In genomic region chr6:124320371-124320770, GRCm38 (mm10) we compare ENCODE assay signal across 14 mouse cellular contexts. TPM values are rescaled to one million over a fixed set of nuclear protein-coding genes. Genes with fewer than 3 reads are reported as not detected.
A peak's percentile ranks its signal among the peaks of the same experiment; 100 is the strongest.
DNase-seq lines count a peak whose midpoint lies in the region; ATAC-seq and TF ChIP-seq lines count a peak whose summit lies in the region.
"Had no signal": no experiment of that assay in that cellular context is flagged by ENCODE, and none has a peak within 500 bp of the region (broad histone marks: within the 10 kb centered on the region; RNA-seq: fewer than 3 reads in every experiment).

No protein-coding gene starts in this region.

- no peak overlapping the region for H3K27ac ChIP-seq in midbrain, embryonic 11.5 days (ENCODE audit: low read depth, low read length)
- no peak overlapping the region for H3K27ac ChIP-seq in midbrain, embryonic 10.5 days (replicated peaks)
- H3K27ac ChIP-seq in left cerebral cortex, adult 2 months = no peak overlapping the region
- no peak overlapping the region for H3K27ac ChIP-seq in heart, adult 2 months
- H3K27ac ChIP-seq: forebrain, embryonic 12.5 days; liver, embryonic 13.5 days; neural tube, embryonic 13.5 days; stomach, embryonic 15.5 days had no signal

- no peak for TF ChIP-seq POLR2A in heart, adult 2 months (IDR thresholded peaks at IDR 0.05; ENCODE audit: insufficient read depth, low read depth, low read length)

- WGBS in midbrain, embryonic 11.5 days = 73% methylated on average over 6 of the region's 6 CpGs
- 71% methylated on average over 6 of the region's 6 CpGs for WGBS in midbrain, embryonic 10.5 days
- 56% methylated on average over 6 of the region's 6 CpGs for WGBS in heart, adult 2 months

- no peaks in the 10 kb centered on the region for H3K36me3 ChIP-seq in midbrain, embryonic 11.5 days (ENCODE audit: control insufficient read depth, insufficient read depth, low read length)
- H3K36me3 ChIP-seq in midbrain, embryonic 10.5 days = no peaks in the 10 kb centered on the region
- no peaks in the 10 kb centered on the region for H3K36me3 ChIP-seq in heart, adult 2 months (ENCODE audit: control insufficient read depth, insufficient read depth, low read length)
- H3K36me3 ChIP-seq: forebrain, embryonic 12.5 days; liver, embryonic 13.5 days; neural tube, embryonic 13.5 days; stomach, embryonic 15.5 days had no signal

- DNase-seq in cerebellum, postnatal 14 days = peak; percentile 8
- DNase-seq in midbrain, embryonic 11.5 days (ENCODE audit: low spot score, missing footprints) = no peak
- no peak for DNase-seq in midbrain, embryonic 10.5 days (ENCODE audit: low spot score)
- DNase-seq in testis, postnatal 10 days (ENCODE audit: low spot score) = peak; percentile 44
- DNase-seq in left cerebral cortex, adult 2 months (ENCODE audit: extremely low spot score in 1 of 2, low spot score in 2 of 2) = no peak
- DNase-seq in heart, adult 2 months = no peak
- DNase-seq: gastrocnemius, postnatal 10 days; liver, embryonic 13.5 days had no signal

- H3K4me1 ChIP-seq in midbrain, embryonic 11.5 days (ENCODE audit: control insufficient read depth, insufficient read depth, low read length) = no peaks in the 10 kb centered on the region
- H3K4me1 ChIP-seq in midbrain, embryonic 10.5 days = peaks cover 4% of the 10 kb centered on the region
- H3K4me1 ChIP-seq in heart, adult 2 months (ENCODE audit: control insufficient read depth, insufficient read depth, low read length) = no peaks in the 10 kb centered on the region; the same call in 1 of the 2 replicates
- H3K4me1 ChIP-seq: forebrain, embryonic 12.5 days; liver, embryonic 13.5 days; neural tube, embryonic 13.5 days; stomach, embryonic 15.5 days had no signal

- no peak overlapping the region for H3K4me2 ChIP-seq in midbrain, embryonic 11.5 days
- H3K4me2 ChIP-seq: forebrain, embryonic 12.5 days; liver, embryonic 13.5 days; neural tube, embryonic 13.5 days; stomach, embryonic 15.5 days had no signal

- no peaks in the 10 kb centered on the region for H3K27me3 ChIP-seq in midbrain, embryonic 11.5 days (ENCODE audit: control insufficient read depth, insufficient read depth, low read length)
- H3K27me3 ChIP-seq in midbrain, embryonic 10.5 days (ENCODE audit: low read depth, poor library complexity, severe bottlenecking) = no peaks in the 10 kb centered on the region
- H3K27me3 ChIP-seq in heart, adult 2 months (ENCODE audit: control insufficient read depth, insufficient read depth, low read length) = no peaks in the 10 kb centered on the region
- H3K27me3 ChIP-seq: forebrain, embryonic 12.5 days; liver, embryonic 13.5 days; neural tube, embryonic 13.5 days; stomach, embryonic 15.5 days had no signal

- H3K9ac ChIP-seq in midbrain, embryonic 11.5 days (ENCODE audit: low read length) = no peak overlapping the region
- no peak overlapping the region for H3K9ac ChIP-seq in heart, adult 2 months (ENCODE audit: low read depth, low read length)
- H3K9ac ChIP-seq: forebrain, embryonic 12.5 days; liver, embryonic 13.5 days; neural tube, embryonic 13.5 days; stomach, embryonic 15.5 days had no signal

- no peaks in the 10 kb centered on the region for H3K9me3 ChIP-seq in midbrain, embryonic 11.5 days (ENCODE audit: control insufficient read depth, low read length)
- H3K9me3 ChIP-seq in midbrain, embryonic 10.5 days (replicated peaks) = no peaks in the 10 kb centered on the region
- H3K9me3 ChIP-seq: forebrain, embryonic 12.5 days; liver, embryonic 13.5 days; neural tube, embryonic 13.5 days; stomach, embryonic 15.5 days had no signal

- intact Hi-C loops in left cerebral cortex, adult 2 months (cut with DNase I) = no loop called here
- intact Hi-C loops in heart, adult 2 months (cut with DNase I) = no loop called here

- TF ChIP-seq EP300 in heart, adult 2 months (IDR thresholded peaks at IDR 0.05; ENCODE audit: insufficient read depth, low read depth, low read length) = no peak

- no peaks in the 10 kb centered on the region for H3K79me2 ChIP-seq in heart, adult 2 months (replicated peaks; ENCODE audit: control insufficient read depth, insufficient read depth, low read length)

- no peak for TF ChIP-seq CTCF in left cerebral cortex, adult 2 months (IDR thresholded peaks at IDR 0.05)
- TF ChIP-seq CTCF in heart, adult 2 months (IDR thresholded peaks at IDR 0.05) = no peak

- ATAC-seq in cerebellum, adult (ENCODE audit: insufficient number of reproducible peaks, low FRiP score, low TSS enrichment) = no peak
- peak; percentile 64; the same call in 1 of the 2 replicates for ATAC-seq in midbrain, embryonic 11.5 days (ENCODE audit: low FRiP score)
- ATAC-seq in granulocyte monocyte progenitor cell, adult 5-6 weeks (replicated peaks; ENCODE audit: poor library complexity, severe bottlenecking) = peak; percentile 30
- ATAC-seq: activated CD4-positive, CD25-positive, alpha-beta regulatory T cell, adult 4 months had no signal

- no peak overlapping the region for H3K4me3 ChIP-seq in midbrain, embryonic 11.5 days (ENCODE audit: low read depth, low read length)
- no peak overlapping the region for H3K4me3 ChIP-seq in midbrain, embryonic 10.5 days
- H3K4me3 ChIP-seq in left cerebral cortex, adult 2 months = no peak overlapping the region
- H3K4me3 ChIP-seq in heart, adult 2 months = no peak overlapping the region
- H3K4me3 ChIP-seq: forebrain, embryonic 12.5 days; liver, embryonic 13.5 days; neural tube, embryonic 13.5 days; stomach, embryonic 15.5 days had no signal

RNA-seq across cellular contexts. Expression of gene Cd163, which starts 15.9 kb away (rescaled TPM):
- 0.03 TPM in 1 of 2 replicates, not detected in the other for polyA plus RNA-seq in midbrain, embryonic 11.5 days (2014; fragmentation: Nextera tagmentation; extraction: Ambion mirVana)
- not detected in 2 replicates for polyA plus RNA-seq in midbrain, embryonic 10.5 days (2016; fragmentation: Nextera tagmentation; extraction: Ambion mirVana)
- 1.2 and 2.9 TPM in 2 replicates for total RNA-seq in granulocyte monocyte progenitor cell, adult 5-6 weeks (2014; fragmentation: Nextera tagmentation)
- total RNA-seq in granulocyte monocyte progenitor cell, adult 5-6 weeks (2017) = 2.3 and 2.4 TPM in 2 replicates
- total RNA-seq in left cerebral cortex, adult 2 months (2021) = 1 to 10 TPM; 2.7 to 3.6 TPM
- total RNA-seq in heart, adult 2 months (2021) = 10 to 100 TPM; 15.7 to 16.3 TPM
- polyA plus RNA-seq in heart, adult 2 months (2012; rRNA removed) = 2.7 and 4.3 TPM in 2 replicates
- polyA plus RNA-seq: activated CD4-positive, CD25-positive, alpha-beta regulatory T cell, adult 4 months; forebrain, embryonic 12.5 days had no signal

Comparison
In these comparisons a context has a peak if more than half of its experiments do, and no peak if none do; other contexts are left out.
1. DNase-seq: peak in cerebellum, postnatal 14 days (2 of 2) and testis, postnatal 10 days (single experiment); none in midbrain, embryonic 11.5 days (single experiment), midbrain, embryonic 10.5 days (single experiment), left cerebral cortex, adult 2 months (0 of 2) and heart, adult 2 months (0 of 2).